Mouse (Mus musculus) left cerebral cortex, adult 8-10 months (tissue): ENCODE data around the gene Prkd1. TPM values are rescaled to one million over a fixed set of nuclear protein-coding genes. Genes with fewer than 3 reads are reported as not detected.
A peak's percentile ranks its signal among the peaks of the same experiment; 100 is the strongest.
"Not testable (repeated sequence)": the region's sequence is repeated elsewhere in the genome, so short reads cannot be mapped to it uniquely, and the experiment has no call there.

Source experiments
- DNase-seq, 2 experiments: peaks; one replicate each; pipeline ENCODE4 v3.0.0; 2022; ENCODE audit warnings: low spot score in 2 of 2
- total RNA-seq, 4 experiments: library from RNA; stranded (reverse); gene quantifications; 2 replicates each; pipeline ENCODE4 v1.2.4; 2022

Gene Prkd1
- 10 to 100 TPM in 1 of 4 experiments, 1 to 10 TPM in 3; 8.4 to 11.3 (median 9.9) TPM for total RNA-seq

- DNase-seq = peak; percentile 30 to 51
Observed at GRCm38 (mm10) chr12:50648671-50649541, at the start of gene Prkd1. TSS of gene Prkd1 (minus strand) at chr12:50649098.

GRCm38 (mm10) chr12:50697492-50697891 is 48.6 kb upstream of the Prkd1 start:
- DNase-seq = peak in 1 of 2 experiments; percentile 17

- DNase-seq = no peak
Observed at GRCm38 (mm10) chr12:50648176-50648670, 675 bp downstream of the Prkd1 start.

GRCm38 (mm10) chr12:50646857-50647256 is 2.0 kb downstream of the Prkd1 start:
- no peak for DNase-seq

- no peak for DNase-seq
Observed at GRCm38 (mm10) chr12:50642671-50643070, 6.2 kb downstream of the Prkd1 start.

GRCm38 (mm10) chr12:50640171-50640570 is 8.7 kb downstream of the Prkd1 start:
- DNase-seq = no peak

GRCm38 (mm10) chr12:50634436-50634835 is 14.5 kb downstream of the Prkd1 start:
- no peak for DNase-seq

GRCm38 (mm10) chr12:50626100-50626499 is 22.8 kb downstream of the Prkd1 start:
- not testable (repeated sequence) for DNase-seq

GRCm38 (mm10) chr12:50624175-50624574 is 24.7 kb downstream of the Prkd1 start:
- DNase-seq = no peak

GRCm38 (mm10) chr12:50615852-50616251 is 33.0 kb downstream of the Prkd1 start:
- no peak for DNase-seq

- DNase-seq = peak in 1 of 2 experiments; percentile 25
Observed at GRCm38 (mm10) chr12:50614341-50614740, 34.6 kb downstream of the Prkd1 start.

GRCm38 (mm10) chr12:50606703-50607500 is 42.0 kb downstream of the Prkd1 start:
- DNase-seq = no peak

GRCm38 (mm10) chr12:50599370-50599769 is 49.5 kb downstream of the Prkd1 start:
- DNase-seq = no peak

- DNase-seq = peak in 1 of 2 experiments; percentile 33
Observed at GRCm38 (mm10) chr12:50598053-50598988, 50.6 kb downstream of the Prkd1 start.

GRCm38 (mm10) chr12:50597467-50597866 is 51.4 kb downstream of the Prkd1 start:
- DNase-seq = no peak

- DNase-seq = no peak
Observed at GRCm38 (mm10) chr12:50595777-50596176, 53.1 kb downstream of the Prkd1 start.

- no peak for DNase-seq
Observed at GRCm38 (mm10) chr12:50594506-50594905, 54.4 kb downstream of the Prkd1 start.

- no peak for DNase-seq
Observed at GRCm38 (mm10) chr12:50593481-50593880, 55.4 kb downstream of the Prkd1 start.

- no peak for DNase-seq
Observed at GRCm38 (mm10) chr12:50588137-50588761, 60.6 kb downstream of the Prkd1 start.

GRCm38 (mm10) chr12:50565198-50565597 is 83.7 kb downstream of the Prkd1 start:
- no peak for DNase-seq
